Mouse (Mus musculus): Measurements from ENCODE around the gene Pim3.

The Pim3 gene

DNA sequence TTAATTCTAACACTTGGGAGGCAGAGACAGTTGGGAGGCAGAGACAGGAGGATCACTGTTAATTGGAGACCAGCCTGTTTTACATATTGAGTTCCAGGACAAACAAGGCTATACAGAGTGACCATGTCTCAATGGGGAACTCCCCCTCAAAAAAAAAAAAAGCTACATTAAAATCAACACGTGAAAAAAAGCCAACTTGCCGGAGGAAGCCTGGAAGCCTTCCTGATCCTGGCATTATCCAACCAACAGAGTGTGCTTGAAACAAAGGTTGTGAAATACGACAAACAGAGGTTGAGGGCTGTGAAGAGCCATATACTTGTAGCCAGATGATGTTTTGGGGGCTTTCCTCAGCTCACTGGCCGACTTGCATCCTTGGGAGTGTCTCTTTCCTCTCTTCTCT is 20.9 kb downstream of the Pim3 start:
- DNase-seq = no peak

DNA sequence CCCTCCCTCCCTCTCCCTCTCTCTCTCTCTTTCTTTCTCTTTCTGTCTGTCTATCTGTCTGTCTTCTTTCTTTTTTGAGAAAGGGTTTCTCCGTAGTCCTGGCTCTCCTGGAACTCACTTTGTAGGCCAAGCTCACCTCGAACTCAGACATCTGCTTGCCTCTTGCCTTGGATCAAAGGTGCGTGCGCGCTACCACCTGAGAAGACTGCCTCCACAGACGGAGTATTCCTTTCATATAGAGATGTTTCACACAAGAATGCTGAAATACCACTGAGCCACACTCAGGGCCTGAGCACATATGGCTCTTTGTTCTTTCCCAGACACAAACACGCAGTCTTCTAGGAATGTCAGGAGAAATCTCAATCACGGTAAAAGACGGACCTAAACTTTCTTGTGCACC is 21.4 kb downstream of the Pim3 start:
- no peak for DNase-seq

DNA sequence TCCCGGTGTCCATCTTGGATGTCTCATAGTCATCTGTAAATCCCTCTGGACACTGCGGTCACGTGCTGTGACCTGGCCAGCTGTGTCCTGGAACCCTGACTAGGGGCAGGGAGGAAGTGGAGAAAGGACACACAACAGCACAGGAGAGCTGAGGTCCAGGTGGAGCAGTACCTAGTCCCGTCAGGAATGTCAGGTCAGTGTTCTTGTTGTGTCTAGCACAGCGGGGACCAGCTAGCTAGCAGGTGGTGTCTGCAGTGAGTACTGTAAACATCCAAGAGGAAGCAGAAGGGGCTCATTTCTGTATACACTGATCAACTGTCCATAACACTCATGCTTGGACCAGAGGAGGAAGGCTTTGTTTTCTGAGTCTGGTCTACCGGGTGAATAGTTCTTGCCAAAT is 23.4 kb downstream of the Pim3 start:
- no peak for DNase-seq

DNA sequence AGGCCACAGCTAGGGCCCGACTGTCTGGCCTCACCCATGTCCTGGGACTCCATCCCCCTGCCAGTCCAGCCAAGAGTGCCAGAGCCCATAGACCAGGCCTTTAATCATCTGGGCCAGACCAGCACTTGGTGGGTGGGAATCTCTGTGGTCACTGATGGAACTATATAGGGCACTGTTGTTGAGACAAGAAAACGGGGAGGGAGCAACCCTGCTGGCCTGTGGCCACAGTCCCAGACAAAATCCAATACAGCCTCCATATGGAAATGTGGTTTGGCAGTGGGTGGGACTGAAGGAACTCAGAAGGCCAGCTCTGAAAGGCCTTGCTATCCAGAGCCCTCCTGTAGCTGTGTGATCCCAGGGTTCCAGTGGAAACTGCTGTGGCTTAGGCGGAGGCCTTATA is 27.0 kb downstream of the Pim3 start:
- no peak for DNase-seq

DNA sequence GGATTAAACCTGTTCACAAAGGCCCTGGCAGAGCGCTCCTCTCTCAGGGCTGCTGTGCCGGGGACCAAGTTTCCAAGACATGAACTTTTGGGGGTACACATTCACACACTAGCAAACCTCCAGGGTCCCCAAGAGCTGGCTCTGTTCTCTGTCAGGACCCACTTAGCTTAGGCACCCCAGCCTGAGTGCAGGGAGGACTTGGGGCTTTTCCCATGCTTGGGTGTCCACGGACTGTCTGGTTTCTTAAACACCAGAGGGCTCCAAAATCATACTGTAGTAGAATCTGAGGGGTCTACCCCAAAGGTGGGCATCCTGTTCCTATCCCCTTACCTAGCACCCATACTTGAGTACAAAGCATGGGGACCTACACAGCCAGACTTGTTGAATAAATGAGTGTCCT is 28.0 kb downstream of the Pim3 start:
- no peak for DNase-seq

DNA sequence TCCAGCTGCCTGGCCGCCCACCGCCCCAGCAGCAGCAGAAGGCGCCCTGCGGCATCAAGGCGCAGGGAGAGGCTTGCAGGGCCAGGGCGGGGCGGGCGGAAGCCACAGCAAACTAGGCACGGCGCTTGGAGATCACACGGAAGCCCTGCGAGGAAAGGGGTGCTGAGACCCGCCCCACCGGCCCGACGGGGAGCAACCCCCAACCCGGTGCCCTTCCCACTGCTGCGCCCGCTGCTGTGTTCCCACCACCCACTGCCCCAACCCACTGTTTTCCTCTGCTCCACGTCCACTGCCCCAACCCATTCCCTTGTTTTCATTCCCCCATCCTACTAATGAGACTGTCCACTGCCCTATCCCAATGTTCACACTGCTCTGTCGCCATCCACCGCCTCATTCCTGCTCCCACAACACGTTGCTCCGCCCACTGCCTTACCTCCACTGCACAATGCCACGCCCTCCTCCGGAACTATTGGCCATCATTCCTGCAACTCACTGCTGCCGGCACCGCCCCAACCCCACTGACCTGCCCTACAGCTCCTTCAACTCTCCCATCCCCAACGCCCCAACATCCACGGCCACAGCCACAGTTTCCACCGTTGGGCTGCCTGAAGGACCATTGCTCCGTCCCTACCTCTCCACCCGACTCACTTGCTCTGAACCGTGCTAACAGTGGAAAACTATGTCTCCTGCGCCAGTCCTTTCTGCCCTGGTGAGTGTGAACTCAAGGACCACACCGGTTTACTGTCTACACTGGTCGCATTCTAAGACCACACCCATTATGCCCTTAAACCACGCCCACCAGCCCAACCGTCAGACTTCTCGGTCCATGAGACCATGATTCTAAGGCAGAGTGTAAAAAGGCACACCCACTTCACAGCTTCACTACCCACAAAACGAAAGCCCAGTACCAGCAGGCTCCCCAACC is 29.0 kb downstream of the Pim3 start:
- peak; percentile 86 to 90 for DNase-seq

DNA sequence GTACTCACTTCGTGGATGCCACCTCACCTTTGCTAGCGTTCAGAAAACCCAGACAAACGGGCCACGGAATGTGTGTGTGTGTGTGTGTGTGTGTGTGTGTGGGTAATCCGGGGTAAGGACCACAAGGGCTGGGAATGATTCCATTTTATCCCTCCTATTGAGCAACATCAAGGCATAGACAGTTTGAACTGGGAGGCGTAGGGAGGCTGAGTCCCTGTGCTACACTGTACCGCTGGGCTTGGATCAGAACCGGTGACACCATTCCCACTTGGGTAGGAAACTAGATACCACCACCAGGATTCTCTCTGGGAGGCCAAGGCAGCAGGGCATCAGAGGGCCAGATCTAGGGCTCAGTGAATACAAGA is 29.7 kb downstream of the Pim3 start:
- DNase-seq = no peak

DNA sequence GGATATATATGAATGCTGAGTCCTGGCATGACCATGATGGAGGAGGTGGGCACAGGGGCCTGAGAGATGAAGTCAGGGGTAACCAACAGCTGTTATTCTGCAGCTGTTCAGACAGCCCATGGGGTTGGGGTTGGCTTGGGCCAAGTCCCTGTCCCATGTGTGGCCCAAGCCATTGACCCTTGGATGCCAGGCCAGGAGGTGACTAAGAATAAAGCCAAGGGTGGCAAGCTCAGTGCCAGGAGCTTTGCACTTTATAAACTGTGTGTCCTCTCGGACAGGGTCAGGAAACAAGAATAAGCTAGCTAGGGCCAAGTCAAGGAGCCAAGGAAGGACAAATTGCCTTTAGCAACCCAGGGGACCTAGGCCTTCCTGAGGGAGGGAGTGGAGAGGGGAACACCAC is 30.3 kb downstream of the Pim3 start:
- DNase-seq = no peak

DNA sequence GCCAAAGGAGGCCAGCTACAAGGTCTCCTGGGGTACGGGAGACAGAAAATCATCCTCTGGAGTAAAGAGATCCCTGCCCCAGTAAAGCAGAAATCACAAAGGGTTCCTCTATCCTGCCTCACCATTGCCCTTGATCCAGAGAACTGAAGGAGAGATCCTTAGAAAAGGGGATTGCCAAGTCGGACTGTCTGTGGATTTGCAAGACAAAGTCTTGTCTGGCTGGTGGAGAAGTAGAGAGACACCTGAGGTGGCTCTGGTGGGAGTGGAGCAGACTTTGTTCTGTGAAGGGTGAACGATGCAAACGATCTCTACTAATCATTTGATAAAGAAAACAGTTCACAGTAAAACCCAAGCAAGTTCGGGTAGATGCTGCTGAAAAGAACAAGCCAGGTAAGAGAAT is 30.9 kb downstream of the Pim3 start:
- DNase-seq = no peak

DNA sequence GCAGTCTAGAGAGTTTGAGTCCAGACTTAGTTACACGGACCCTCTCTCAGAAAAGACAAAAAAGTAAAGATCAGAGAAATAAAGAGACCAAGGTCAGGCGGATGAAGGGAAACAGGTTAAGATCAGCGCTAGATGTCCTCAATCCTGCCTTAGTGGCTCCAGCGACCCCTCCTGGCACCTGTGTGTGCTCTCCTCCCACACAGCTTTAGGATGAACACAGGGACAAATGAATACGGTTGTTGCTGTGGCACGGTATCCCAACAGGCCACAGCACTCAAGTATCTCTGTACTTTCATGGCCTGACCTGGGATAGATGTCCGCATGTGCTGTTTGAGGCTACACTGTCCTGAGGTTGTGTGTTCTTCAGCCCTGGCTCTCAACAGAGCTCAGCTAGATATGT is 33.1 kb downstream of the Pim3 start:
- DNase-seq = no peak

DNA sequence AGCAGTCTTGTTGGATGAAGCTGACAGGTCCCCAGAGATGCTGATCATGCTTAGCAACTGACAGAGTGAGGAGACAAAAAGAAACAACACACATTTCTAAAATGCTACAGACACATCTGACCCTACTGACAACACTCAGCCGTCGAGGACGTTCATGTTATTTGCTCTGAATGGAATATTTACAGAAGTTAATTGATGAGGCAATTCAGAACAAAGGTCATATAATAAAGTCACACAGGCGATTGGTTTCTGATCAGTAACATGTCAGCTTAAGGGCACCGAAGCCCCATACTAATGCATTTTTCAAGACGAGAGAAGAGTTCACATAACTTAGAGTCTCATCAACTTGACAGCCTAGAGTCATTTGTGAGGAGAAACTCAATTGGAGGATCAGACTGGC is 33.9 kb downstream of the Pim3 start:
- no peak for DNase-seq

DNA sequence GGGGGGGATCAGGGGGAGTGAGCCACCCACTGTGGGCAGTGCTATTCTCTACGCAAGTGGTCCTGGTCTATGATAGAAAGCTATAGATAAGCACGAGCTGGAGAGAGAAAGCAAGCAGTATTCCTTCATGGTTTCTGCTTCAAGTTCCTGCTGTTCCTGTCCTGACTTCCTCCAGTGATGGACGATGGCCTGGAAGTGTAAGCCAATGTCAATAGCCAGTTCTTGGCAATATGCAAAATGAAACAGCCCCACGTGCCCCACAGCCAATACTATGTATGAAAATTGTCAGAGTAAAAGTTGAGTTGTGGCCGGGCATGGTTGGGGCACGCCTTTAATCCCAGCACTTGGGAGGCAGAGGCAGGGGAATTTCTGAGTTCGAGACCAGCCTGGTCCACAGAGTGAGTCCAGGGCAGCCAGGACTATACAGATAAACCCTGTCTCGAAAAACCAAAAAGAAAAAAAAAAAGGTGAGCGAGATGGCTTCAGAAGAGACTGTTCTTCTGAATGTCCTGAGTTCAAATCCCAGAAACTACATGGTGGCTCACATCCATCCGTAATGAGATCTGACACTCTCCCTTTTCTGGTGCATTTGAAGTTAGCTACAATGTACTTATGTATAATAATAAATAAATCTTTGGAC is 34.5 kb downstream of the Pim3 start:
- DNase-seq = no peak

DNA sequence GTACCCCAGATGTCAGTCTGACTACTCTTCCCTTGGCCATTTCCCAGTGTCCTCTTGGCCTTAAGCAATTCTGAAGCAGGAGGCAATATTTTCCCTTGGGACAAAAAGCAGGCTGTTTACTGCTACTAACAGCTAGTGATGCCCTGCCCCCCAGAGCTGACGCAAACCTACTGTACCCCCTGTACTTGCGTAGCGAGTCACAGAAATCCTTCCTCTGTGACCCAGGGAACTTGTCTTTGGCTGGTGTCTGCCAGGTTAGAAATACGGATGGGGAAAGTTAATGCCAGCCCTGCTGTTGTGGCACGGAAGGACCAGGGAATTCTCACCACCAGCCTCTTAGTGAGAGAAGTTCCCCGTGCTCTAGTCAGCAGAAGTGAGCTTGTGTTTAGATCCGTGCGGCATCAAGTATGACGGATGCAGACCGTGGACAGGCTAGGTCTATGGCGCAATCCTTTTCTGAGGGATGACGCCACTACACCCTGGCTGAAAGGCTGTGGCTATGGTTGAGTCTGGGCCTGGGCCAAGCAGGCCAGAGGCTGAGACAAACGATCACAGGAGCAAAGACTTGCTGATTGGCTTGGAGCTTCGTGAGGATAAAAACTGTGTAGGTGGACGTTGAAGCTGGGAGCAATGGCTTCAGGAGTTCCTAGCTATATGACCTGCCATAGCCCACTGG is 40.4 kb downstream of the Pim3 start:
- DNase-seq = no peak

DNA sequence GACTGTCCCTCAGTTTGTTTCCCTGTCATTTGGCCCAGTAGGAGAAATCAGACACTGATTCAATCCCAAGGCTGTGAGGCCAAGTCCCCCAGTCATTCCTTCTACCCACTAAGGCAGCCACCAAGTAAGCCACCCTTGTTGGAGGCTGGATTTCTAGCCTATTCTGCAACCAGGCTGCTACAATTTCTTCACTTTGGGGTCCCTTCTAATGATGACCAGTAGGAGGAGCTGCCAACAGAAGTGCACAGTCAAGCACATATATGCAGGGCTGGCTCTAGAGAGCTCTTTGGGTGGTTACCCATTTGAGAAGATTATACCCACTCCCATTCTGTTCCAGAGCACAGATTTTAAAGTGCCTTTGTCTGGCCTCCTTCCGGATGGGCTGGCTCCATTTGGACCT is 41.1 kb downstream of the Pim3 start:
- DNase-seq = no peak

DNA sequence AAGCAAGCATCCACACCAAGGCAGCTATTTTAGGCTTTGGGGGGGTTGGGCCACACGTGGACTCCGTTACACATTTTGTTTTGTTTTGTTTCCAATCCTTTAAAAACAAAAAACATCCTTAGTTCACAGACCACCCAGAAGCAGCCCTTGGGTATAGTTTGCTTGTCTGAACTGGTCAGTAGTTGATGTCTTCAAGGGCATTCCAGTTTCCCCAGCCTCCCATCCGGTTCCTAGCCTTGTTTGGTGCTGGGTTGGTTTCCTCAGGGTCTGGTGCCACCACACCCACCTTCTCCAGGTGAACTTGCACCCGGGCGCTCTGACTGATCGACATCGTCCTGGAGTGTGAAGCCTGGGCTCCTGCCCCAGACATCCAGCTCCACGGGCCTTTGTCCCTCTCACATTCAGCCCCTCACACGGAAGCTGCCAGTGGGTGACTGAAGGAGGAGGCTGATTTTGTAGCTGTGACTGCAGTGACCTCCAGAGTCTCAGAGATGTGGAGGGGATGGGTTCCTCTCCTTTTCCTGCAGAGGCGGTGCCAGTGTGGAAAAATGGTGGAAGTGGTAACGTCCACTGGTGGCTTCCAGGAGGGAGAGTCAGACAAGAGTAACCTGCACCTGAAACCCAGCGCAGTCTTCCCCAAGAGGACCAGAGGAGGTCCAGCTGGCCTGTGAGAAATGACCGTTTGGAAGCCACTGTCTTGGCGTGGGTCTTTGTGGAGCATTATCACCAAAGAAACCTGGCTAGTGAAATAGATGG is 42.2 kb downstream of the Pim3 start:
- no peak for DNase-seq

DNA sequence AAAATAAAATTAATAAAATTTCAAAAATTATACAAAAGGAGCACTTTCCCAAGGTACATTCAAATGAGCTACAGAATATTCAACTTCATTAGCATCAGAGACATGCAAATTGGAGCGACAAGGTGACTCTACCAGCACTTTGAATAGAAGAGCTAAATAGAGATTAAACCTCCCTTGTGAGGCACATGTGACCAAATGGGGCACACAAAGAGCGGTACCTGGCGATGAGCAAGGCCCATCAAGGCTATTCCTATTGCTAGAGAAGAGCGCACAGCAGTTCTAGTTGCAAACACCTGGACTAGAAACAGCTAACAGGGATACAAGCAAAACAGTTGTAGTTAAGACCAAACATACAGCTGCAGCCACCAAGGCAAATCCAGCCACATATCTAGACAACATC is 44.4 kb downstream of the Pim3 start:
- DNase-seq = no peak

DNA sequence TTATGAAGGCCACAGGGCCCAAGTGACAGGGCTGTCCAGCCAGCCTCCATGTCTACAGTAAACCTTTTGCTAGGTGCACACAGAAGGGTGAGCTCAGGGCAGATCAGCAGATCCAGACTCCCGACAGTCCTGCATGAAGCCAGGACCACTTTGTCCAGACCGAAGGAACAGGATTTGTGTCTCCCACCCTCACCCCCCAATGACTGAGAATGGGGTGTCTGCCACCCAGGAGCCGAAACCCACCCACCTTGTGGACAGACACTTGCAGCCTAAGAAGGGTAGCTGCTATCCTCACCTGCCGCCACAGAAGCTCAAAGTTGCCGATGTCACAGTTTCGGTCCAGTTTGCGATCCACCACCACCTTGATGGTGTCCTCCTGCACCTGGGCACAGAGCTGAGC is 53.1 kb downstream of the Pim3 start:
- DNase-seq = no peak

All from cerebellum, postnatal 14 days (tissue).